In genomic region chr19:44582638-44583309, GRCm38 (mm10) we compare ENCODE assay signal across 8 mouse cellular contexts. TPM values are rescaled to one million over a fixed set of nuclear protein-coding genes. Genes with fewer than 3 reads are reported as not detected.
A peak's percentile ranks its signal among the peaks of the same experiment; 100 is the strongest.
DNase-seq lines count a peak whose midpoint lies in the region; ATAC-seq and TF ChIP-seq lines count a peak whose summit lies in the region.

No protein-coding gene starts in this region.

- H3K27ac ChIP-seq in cortical plate, adult 2 months (ENCODE audit: insufficient read depth, low read length) = no peak overlapping the region

- DNase-seq in gastrocnemius, postnatal 10 days = peak; percentile 95
- DNase-seq in left cerebral cortex, adult 9 months (ENCODE audit: low spot score in 2 of 2) = peak; percentile 61 to 95
- peak; percentile 95 for DNase-seq in right cerebral cortex, postnatal 14 days
- DNase-seq in urinary bladder, postnatal 25 days (ENCODE audit: low spot score) = peak; percentile 93

- peak; percentile 100 for TF ChIP-seq CTCF in cortical plate, adult 2 months (IDR thresholded peaks at IDR 0.05; ENCODE audit: extremely low read depth, insufficient read depth, low read length)

- TF ChIP-seq POLR2A in cortical plate, adult 2 months (IDR thresholded peaks at IDR 0.05; ENCODE audit: extremely low read depth, insufficient read depth, low read length) = no peak

- peak; percentile 86 for ATAC-seq in activated CD4-positive, CD25-positive, alpha-beta regulatory T cell, adult 4 months
- peak; percentile 81 for ATAC-seq in inflammation-experienced regulatory T-cells, adult 6 months
- peak; percentile 96 for ATAC-seq in megakaryocyte-erythroid progenitor cell, adult 5-6 weeks (replicated peaks; ENCODE audit: low FRiP score, low TSS enrichment, poor library complexity, severe bottlenecking)

- no peak overlapping the region for H3K4me3 ChIP-seq in cortical plate, adult 2 months (ENCODE audit: insufficient read depth, low read length)

- H3K4me1 ChIP-seq in cortical plate, adult 2 months (ENCODE audit: control insufficient read depth, insufficient read depth, low read length) = no peaks in the 10 kb centered on the region

RNA-seq across cellular contexts. Expression of gene Hif1an, which starts 20.1 kb away (rescaled TPM):
- 10 to 100 TPM; 18.8 to 23.4 TPM for polyA plus RNA-seq in activated CD4-positive, CD25-positive, alpha-beta regulatory T cell, adult 4 months (2017; shearing (Covaris generic))
- 23.9 and 24.9 TPM in 2 replicates for polyA plus RNA-seq in cortical plate, adult 2 months (2012; rRNA removed)
- 10 to 100 TPM; 89.6 to 91.5 TPM for total RNA-seq in gastrocnemius, postnatal 10 days (2021)
- polyA plus RNA-seq in inflammation-experienced regulatory T-cells, adult 6 months (2017; shearing (Covaris generic)) = 10 to 100 TPM; 22.7 to 27.5 (median 26.2) TPM
- total RNA-seq in megakaryocyte-erythroid progenitor cell, adult 5-6 weeks (2014; fragmentation: Nextera tagmentation) = 14.2 and 18.4 TPM in 2 replicates
- total RNA-seq in megakaryocyte-erythroid progenitor cell, adult 5-6 weeks (2017) = 5.2 and 15.2 TPM in 2 replicates

RNA-seq across cellular contexts. Expression of gene Ndufb8, which starts 27.5 kb away (rescaled TPM):
- 100 to 1,000 TPM; 300 to 321 TPM for polyA plus RNA-seq in activated CD4-positive, CD25-positive, alpha-beta regulatory T cell, adult 4 months (2017; shearing (Covaris generic))
- 545 and 586 TPM in 2 replicates for polyA plus RNA-seq in cortical plate, adult 2 months (2012; rRNA removed)
- total RNA-seq in gastrocnemius, postnatal 10 days (2021) = 100 to 1,000 TPM; 675 to 794 TPM
- 100 to 1,000 TPM; 232 to 355 (median 274) TPM for polyA plus RNA-seq in inflammation-experienced regulatory T-cells, adult 6 months (2017; shearing (Covaris generic))
- total RNA-seq in megakaryocyte-erythroid progenitor cell, adult 5-6 weeks (2014; fragmentation: Nextera tagmentation) = 485 and 490 TPM in 2 replicates
- total RNA-seq in megakaryocyte-erythroid progenitor cell, adult 5-6 weeks (2017) = 262 and 339 TPM in 2 replicates

RNA-seq across cellular contexts. Expression of gene Gm20538, which starts 30.1 kb away (rescaled TPM):
- 1 to 10 TPM in 1 of 2 experiments, not detected in 1; 2.1 TPM for polyA plus RNA-seq in activated CD4-positive, CD25-positive, alpha-beta regulatory T cell, adult 4 months (2017; shearing (Covaris generic))
- polyA plus RNA-seq in cortical plate, adult 2 months (2012; rRNA removed) = not detected in 2 replicates
- not detected for total RNA-seq in gastrocnemius, postnatal 10 days (2021)
- not detected for polyA plus RNA-seq in inflammation-experienced regulatory T-cells, adult 6 months (2017; shearing (Covaris generic))
- not detected in 2 replicates for total RNA-seq in megakaryocyte-erythroid progenitor cell, adult 5-6 weeks (2014; fragmentation: Nextera tagmentation)
- not detected in 2 replicates for total RNA-seq in megakaryocyte-erythroid progenitor cell, adult 5-6 weeks (2017)

RNA-seq across cellular contexts. Expression of gene Sec31b, which starts 37.1 kb away (rescaled TPM):
- 1 to 10 TPM in 1 of 2 experiments, under 1 TPM in 1; 0.62 to 1.5 TPM for polyA plus RNA-seq in activated CD4-positive, CD25-positive, alpha-beta regulatory T cell, adult 4 months (2017; shearing (Covaris generic))
- polyA plus RNA-seq in cortical plate, adult 2 months (2012; rRNA removed) = 0.15 and 0.19 TPM in 2 replicates
- 1 to 10 TPM; 5.1 to 5.6 TPM for total RNA-seq in gastrocnemius, postnatal 10 days (2021)
- polyA plus RNA-seq in inflammation-experienced regulatory T-cells, adult 6 months (2017; shearing (Covaris generic)) = 1 to 10 TPM in 2 of 3 experiments, under 1 TPM in 1; 0.65 to 5.5 (median 1.9) TPM
- total RNA-seq in megakaryocyte-erythroid progenitor cell, adult 5-6 weeks (2014; fragmentation: Nextera tagmentation) = 0.47 and 1.7 TPM in 2 replicates
- 0.23 and 0.61 TPM in 2 replicates for total RNA-seq in megakaryocyte-erythroid progenitor cell, adult 5-6 weeks (2017)
